Mouse (Mus musculus) erythroid progenitor cell, adult 5-6 weeks (primary cell): Measurements from ENCODE around the gene Zfp385b. TPM values are rescaled to one million over a fixed set of nuclear protein-coding genes. Genes with fewer than 3 reads are reported as not detected.

Source experiments
- ATAC-seq: replicated peaks from 2 replicates; pipeline ENCODE4 v1.8.0; 2016; ENCODE audit warnings: moderate number of reproducible peaks, mild to moderate bottlenecking, moderate TSS enrichment, inconsistent platforms; ENCODE audit not compliant: poor library complexity, low FRiP score, severe bottlenecking
- total RNA-seq, 2 experiments: library from RNA; stranded (forward) in 1 of 2; stranded (reverse) in 1 of 2; fragments of 150-400 nt in 1 of 2; fragments of 186-747, 209-891 nt in 1 of 2; gene quantifications; 2 replicates each; pipeline versions ENCODE4 v1.2.3 to v1.2.4; 2015 to 2017; ENCODE audit warnings: low replicate concordance in 2 of 2

Gene Zfp385b
- total RNA-seq (2015; ENCODE audit: low replicate concordance) (not detected in 2 replicates), total RNA-seq (2017; ENCODE audit: low replicate concordance) (not detected in 2 replicates)

DNA sequence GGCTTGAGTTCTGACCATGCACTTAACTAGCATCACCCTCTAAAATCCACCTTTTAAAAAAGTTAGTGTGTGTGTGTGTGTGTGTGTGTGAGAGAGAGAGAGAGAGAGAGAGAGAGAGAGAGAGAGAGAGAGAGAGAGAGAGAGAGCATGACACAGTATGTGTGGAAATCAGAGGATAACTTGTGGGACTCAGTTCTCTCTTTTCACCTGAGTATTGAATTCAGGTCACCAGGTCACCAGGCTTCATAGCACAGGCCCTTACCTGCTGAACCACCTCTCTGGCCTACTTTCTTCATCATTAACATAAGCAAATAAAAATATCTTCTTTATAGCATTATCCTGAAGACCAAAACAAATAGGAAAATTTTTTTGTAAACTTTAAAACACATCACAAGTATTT lies at the start of gene Zfp385b:
TSS of gene Zfp385b (minus strand) at position 101 of the 400 bp plus-strand sequence.
- no peak for ATAC-seq

- no peak for ATAC-seq
Measured at GRCm38 (mm10) chr2:77863934-77864333, 44.5 kb upstream of the Zfp385b start.

- no peak for ATAC-seq
Measured at GRCm38 (mm10) chr2:77863522-77863921, 44.1 kb upstream of the Zfp385b start.

- ATAC-seq = no peak
Measured at GRCm38 (mm10) chr2:77841464-77841863, 22.0 kb upstream of the Zfp385b start.

DNA sequence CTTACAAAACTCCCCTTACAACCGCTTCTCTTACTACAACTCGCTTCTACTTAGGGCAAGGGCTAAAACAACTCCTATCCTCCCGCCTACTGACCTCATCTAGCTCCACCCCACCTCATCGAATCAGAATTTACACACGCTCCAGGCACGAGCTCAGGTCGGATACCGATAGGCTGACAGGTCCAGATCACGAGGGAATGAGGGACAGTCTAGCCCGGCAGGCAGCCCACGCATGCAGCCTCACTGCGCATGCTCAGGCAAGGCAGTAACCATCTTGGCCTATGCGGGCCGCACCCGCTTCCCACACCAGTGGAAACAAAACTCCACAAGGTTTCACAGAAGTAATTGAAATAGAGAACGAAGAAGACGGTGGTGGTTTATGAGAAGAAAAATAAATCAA lies 20.1 kb upstream of the Zfp385b start:
- no peak for ATAC-seq

- no peak for ATAC-seq
Measured at GRCm38 (mm10) chr2:77838688-77839087, 19.2 kb upstream of the Zfp385b start.

GRCm38 (mm10) chr2:77835781-77836180 lies 16.3 kb upstream of the Zfp385b start:
- ATAC-seq = no peak

GRCm38 (mm10) chr2:77826133-77826828 lies 6.8 kb upstream of the Zfp385b start:
- ATAC-seq = no peak

- no peak for ATAC-seq
Measured at GRCm38 (mm10) chr2:77823026-77823425, 3.6 kb upstream of the Zfp385b start.

DNA sequence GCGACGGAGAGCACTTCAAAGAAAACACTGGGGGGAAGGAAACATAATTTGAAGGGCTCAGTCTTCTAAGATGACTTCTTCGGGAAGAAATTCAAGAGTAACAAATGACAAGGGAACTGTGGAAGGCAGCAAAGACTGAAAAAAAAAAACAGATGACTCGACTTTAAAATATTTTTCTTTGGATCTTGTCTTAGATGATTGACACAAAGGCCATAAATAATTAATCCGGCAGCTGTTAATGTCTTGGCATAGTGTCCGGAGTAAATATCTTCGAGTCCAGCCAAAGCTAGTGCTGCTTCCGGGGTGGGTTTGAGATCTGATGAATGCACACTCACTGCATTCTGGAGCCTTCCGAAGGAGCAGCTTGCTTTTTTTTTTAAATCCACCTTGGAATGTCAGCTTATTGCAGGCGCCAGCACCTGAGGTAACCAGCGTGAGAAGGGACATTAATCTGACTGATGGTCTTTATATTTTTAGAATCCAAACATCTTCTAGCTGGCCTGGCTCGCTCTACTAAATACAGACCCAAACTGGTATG lies 2.0 kb downstream of the Zfp385b start:
- no peak for ATAC-seq

- ATAC-seq = no peak
Measured at GRCm38 (mm10) chr2:77816413-77817314, 2.8 kb downstream of the Zfp385b start.

- ATAC-seq = no peak
Measured at GRCm38 (mm10) chr2:77815775-77816412, 3.5 kb downstream of the Zfp385b start.

DNA sequence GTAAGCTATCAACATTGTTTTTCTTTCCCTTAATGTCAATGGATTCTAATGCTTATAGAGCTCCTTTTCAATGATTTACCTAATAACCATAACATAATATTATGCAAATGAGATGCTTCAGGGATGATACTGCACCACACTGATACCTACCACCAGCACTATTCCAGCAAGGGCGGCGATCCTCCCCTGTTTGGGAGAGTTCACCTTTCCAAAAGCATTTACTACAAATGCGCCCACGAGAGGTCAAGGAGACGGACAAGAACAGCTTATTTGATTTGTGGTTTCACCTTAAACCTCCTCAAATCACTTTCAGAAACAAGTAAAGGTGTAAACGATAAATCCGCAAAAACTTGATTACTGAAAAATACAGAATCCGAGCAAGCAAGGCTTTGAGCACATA lies 4.5 kb downstream of the Zfp385b start:
- no peak for ATAC-seq

- ATAC-seq = no peak
Measured at GRCm38 (mm10) chr2:77813029-77813428, 6.4 kb downstream of the Zfp385b start.

GRCm38 (mm10) chr2:77810748-77811147 lies 8.7 kb downstream of the Zfp385b start:
- ATAC-seq = no peak

DNA sequence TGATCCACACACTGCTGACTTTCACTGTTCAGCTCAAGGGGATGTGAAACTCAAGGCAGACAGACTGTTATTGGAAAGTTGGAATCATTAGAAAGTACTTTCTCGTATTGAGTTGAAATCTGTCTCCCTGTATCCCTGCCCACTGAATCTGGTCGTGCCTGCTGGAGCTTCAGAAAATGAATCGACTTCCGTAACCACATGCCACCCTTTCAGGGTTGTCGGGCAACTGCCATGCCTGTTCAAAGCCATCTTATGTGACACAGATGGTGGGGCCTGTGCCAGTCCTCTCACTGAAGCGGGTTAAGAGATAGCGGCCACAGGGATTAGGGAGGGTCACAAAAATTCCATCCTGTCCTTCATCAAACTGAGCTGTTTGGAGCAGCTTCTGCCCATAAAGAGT lies 14.7 kb downstream of the Zfp385b start:
- no peak for ATAC-seq

GRCm38 (mm10) chr2:77802291-77802690 lies 17.1 kb downstream of the Zfp385b start:
- no peak for ATAC-seq

DNA sequence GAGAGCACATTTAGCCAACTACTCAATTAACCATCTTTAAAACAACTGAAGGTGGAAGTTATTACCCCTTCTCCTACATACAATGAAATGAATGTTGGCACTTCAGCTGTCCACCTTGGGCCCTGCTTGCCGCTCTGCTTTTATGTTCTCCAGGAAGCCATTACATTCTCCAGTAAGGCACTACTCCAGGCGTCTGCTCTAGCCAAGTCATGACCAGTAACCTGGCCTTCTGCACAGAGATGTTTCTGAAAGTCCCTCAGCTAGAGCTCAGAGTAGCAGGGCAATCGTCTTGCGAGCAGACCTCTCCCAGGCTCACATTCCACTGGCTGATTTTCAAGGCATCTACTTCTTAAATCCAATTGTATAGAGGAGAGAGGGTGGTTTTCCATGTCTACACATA lies 18.0 kb downstream of the Zfp385b start:
- no peak for ATAC-seq

DNA sequence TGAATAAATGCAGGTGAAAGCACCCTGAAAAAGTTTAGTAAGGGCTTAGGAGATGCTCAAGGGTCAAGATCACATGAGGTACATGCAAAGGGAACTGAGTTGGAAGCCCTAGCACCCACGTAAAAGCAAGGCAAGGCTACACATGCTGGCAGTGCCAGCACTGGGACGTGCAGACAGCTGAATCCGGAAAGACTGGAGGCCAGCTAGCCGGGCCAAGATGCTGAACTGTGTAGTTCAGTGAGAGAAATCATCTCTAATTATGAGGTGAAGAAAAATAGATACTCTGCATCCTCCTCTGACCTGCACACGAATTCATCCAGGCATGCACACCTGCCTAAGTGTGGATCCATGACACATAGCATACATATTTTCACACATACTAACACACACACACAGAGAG lies 18.4 kb downstream of the Zfp385b start:
- no peak for ATAC-seq

DNA sequence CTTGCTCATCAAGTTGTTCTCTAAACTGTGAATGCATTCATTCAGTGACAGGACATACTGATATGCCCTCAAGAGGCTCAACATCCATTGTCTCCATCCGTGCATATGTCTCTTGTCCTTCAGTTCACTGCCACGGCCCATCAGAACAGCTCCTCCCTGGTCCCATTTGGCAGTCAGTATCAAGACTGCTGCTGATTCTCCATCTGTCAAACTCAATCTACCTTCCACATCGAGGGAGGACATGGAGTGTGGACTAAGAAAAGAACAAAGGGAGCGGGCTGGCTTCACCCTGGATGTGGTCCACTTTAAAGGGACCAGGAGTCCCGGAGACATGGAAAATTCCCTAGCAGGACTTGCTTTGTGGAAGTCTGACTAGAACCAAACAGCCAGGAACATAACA lies 22.2 kb downstream of the Zfp385b start:
- ATAC-seq = no peak
